36 mouse cellular contexts compared by ENCODE assay signal in the genomic region with DNA sequence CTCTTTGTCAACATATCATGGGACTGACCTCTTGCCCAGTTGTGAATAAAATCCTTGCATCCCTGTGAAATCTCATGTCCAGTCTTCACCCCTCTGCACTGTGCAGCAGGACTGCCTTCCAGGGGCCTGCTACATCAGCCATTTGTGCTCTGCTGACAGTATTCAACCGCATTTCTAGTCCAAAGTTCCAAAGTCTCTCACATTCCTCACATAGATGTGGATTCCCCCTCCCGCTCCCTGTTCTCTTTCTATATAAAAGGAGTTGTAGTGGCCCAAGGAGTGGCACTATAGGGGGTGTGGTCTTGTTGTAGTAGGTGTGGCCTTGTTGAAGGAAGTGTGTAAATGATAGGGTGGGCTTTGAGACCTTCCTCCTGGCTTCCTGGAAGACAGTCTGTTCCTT. TPM values are rescaled to one million over a fixed set of nuclear protein-coding genes. Genes with fewer than 3 reads are reported as not detected.
DNase-seq lines count a peak whose midpoint lies in the region; ATAC-seq lines count a peak whose summit lies in the region.
"Had no signal": no experiment of that assay in that cellular context is flagged by ENCODE, and none has a peak within 500 bp of the region (broad histone marks: within the 10 kb centered on the region; RNA-seq: fewer than 3 reads in every experiment).

No protein-coding gene starts in this region.

- no peaks in the 10 kb centered on the region for H3K36me3 ChIP-seq in kidney, embryonic 15.5 days
- H3K36me3 ChIP-seq: embryonic facial prominence, embryonic 12.5 days; forebrain, embryonic 15.5 days; hindbrain, embryonic 10.5 days; hindbrain, embryonic 15.5 days; limb, embryonic 10.5 days; limb, embryonic 15.5 days; liver, embryonic 13.5 days; midbrain, embryonic 10.5 days; midbrain, embryonic 15.5 days; neural tube, embryonic 12.5 days had no signal

- DNase-seq in kidney, adult 18-20 months = peak; percentile 19
- peak; percentile 55 for DNase-seq in ZHBTc4 (ENCODE audit: low read depth, low spot score)
- peak; percentile 25 to 45 for DNase-seq in kidney, adult 8-10 months
- peak; percentile 31 for DNase-seq in yolk sac, embryonic 10.5 days (ENCODE audit: low spot score)
- no peak for DNase-seq in frontal cortex, postnatal 36 days (ENCODE audit: low spot score in 2 of 2)
- no peak for DNase-seq in thymus, postnatal 36 days
- DNase-seq: adrenal gland, postnatal 10 days; cerebellum, adult 11 months; cerebellum, adult 9-10 months; cerebellum, postnatal 36 days; heart, postnatal 14 days; layer of hippocampus, postnatal 36 days; liver, embryonic 13.5 days; lung, adult 18-20 months; lung, postnatal 10 days; right cerebral cortex, adult 18-20 months; right cerebral cortex, postnatal 4 days; thymus, adult 2 months; thymus, postnatal 4 days had no signal

- no peaks in the 10 kb centered on the region for H3K27me3 ChIP-seq in kidney, embryonic 15.5 days
- H3K27me3 ChIP-seq: embryonic facial prominence, embryonic 12.5 days; forebrain, embryonic 15.5 days; hindbrain, embryonic 15.5 days; limb, embryonic 15.5 days; liver, embryonic 13.5 days; midbrain, embryonic 15.5 days; neural tube, embryonic 12.5 days had no signal

- no peak overlapping the region for H3K9ac ChIP-seq in kidney, embryonic 15.5 days
- H3K9ac ChIP-seq: embryonic facial prominence, embryonic 12.5 days; forebrain, embryonic 15.5 days; hindbrain, embryonic 15.5 days; limb, embryonic 15.5 days; liver, embryonic 13.5 days; midbrain, embryonic 15.5 days; neural tube, embryonic 12.5 days had no signal

- H3K9me3 ChIP-seq in kidney, embryonic 15.5 days (replicated peaks) = no peaks in the 10 kb centered on the region
- H3K9me3 ChIP-seq: embryonic facial prominence, embryonic 12.5 days; forebrain, embryonic 15.5 days; hindbrain, embryonic 10.5 days; hindbrain, embryonic 15.5 days; limb, embryonic 10.5 days; limb, embryonic 15.5 days; liver, embryonic 13.5 days; midbrain, embryonic 10.5 days; midbrain, embryonic 15.5 days; neural tube, embryonic 12.5 days had no signal

- no peak overlapping the region for H3K27ac ChIP-seq in kidney, embryonic 15.5 days
- H3K27ac ChIP-seq: embryonic facial prominence, embryonic 12.5 days; forebrain, embryonic 15.5 days; hindbrain, embryonic 10.5 days; hindbrain, embryonic 15.5 days; limb, embryonic 10.5 days; limb, embryonic 15.5 days; liver, embryonic 13.5 days; midbrain, embryonic 10.5 days; midbrain, embryonic 15.5 days; neural tube, embryonic 12.5 days; stomach, postnatal 0 days had no signal

- H3K4me1 ChIP-seq in kidney, embryonic 15.5 days = no peaks in the 10 kb centered on the region
- H3K4me1 ChIP-seq: embryonic facial prominence, embryonic 12.5 days; forebrain, embryonic 15.5 days; hindbrain, embryonic 10.5 days; hindbrain, embryonic 15.5 days; limb, embryonic 10.5 days; limb, embryonic 15.5 days; liver, embryonic 13.5 days; midbrain, embryonic 10.5 days; midbrain, embryonic 15.5 days; neural tube, embryonic 12.5 days had no signal

- no peak overlapping the region for H3K4me3 ChIP-seq in kidney, embryonic 15.5 days (replicated peaks)
- H3K4me3 ChIP-seq: embryonic facial prominence, embryonic 12.5 days; forebrain, embryonic 15.5 days; hindbrain, embryonic 10.5 days; hindbrain, embryonic 15.5 days; limb, embryonic 10.5 days; limb, embryonic 15.5 days; liver, embryonic 13.5 days; midbrain, embryonic 10.5 days; midbrain, embryonic 15.5 days; myocyte; neural tube, embryonic 12.5 days had no signal

- 65% methylated on average over 2 of the region's 2 CpGs for WGBS in kidney, embryonic 15.5 days

- no peak for ATAC-seq in kidney, embryonic 15.5 days (replicated peaks; ENCODE audit: low FRiP score)
- ATAC-seq: forebrain, embryonic 15.5 days; inflammation-experienced regulatory T-cells, adult 6 months; midbrain, embryonic 15.5 days had no signal

- no peak overlapping the region for H3K4me2 ChIP-seq in kidney, embryonic 15.5 days
- H3K4me2 ChIP-seq: embryonic facial prominence, embryonic 12.5 days; forebrain, embryonic 15.5 days; hindbrain, embryonic 15.5 days; limb, embryonic 15.5 days; liver, embryonic 13.5 days; midbrain, embryonic 15.5 days; neural tube, embryonic 12.5 days had no signal

RNA-seq across cellular contexts. Expression of a gene that starts 5.0 kb away (rescaled TPM):
- 0.12 and 0.23 TPM in 2 replicates for polyA plus RNA-seq in kidney, embryonic 15.5 days (2015; fragmentation: Nextera tagmentation; extraction: Ambion mirVana)
- polyA plus RNA-seq: forebrain, embryonic 15.5 days; heart, embryonic 14.5 days; hindbrain, embryonic 10.5 days; liver, embryonic 13.5 days; midbrain, embryonic 10.5 days; neural tube, embryonic 12.5 days had no signal

RNA-seq across cellular contexts. Expression of a gene that starts 8.2 kb away (rescaled TPM):
- not detected in 2 replicates for polyA plus RNA-seq in kidney, embryonic 15.5 days (2015; fragmentation: Nextera tagmentation; extraction: Ambion mirVana)
- polyA plus RNA-seq: embryonic facial prominence, embryonic 12.5 days; forebrain, embryonic 15.5 days; frontal cortex, adult 2 months; heart, embryonic 14.5 days; hindbrain, embryonic 10.5 days; hindbrain, embryonic 15.5 days; inflammation-experienced regulatory T-cells, adult 6 months; large intestine, adult 2 months; limb, embryonic 10.5 days; limb, embryonic 15.5 days; liver, embryonic 13.5 days; midbrain, embryonic 10.5 days; midbrain, embryonic 15.5 days; myocyte; neural tube, embryonic 12.5 days; spleen, adult 2 months; stomach, postnatal 0 days; thymus, adult 2 months had no signal

RNA-seq across cellular contexts. Expression of a gene that starts 29.2 kb away (rescaled TPM):
- not detected in 2 replicates for polyA plus RNA-seq in kidney, embryonic 15.5 days (2015; fragmentation: Nextera tagmentation; extraction: Ambion mirVana)
- polyA plus RNA-seq: embryonic facial prominence, embryonic 12.5 days; forebrain, embryonic 15.5 days; frontal cortex, adult 2 months; heart, embryonic 14.5 days; hindbrain, embryonic 10.5 days; hindbrain, embryonic 15.5 days; inflammation-experienced regulatory T-cells, adult 6 months; large intestine, adult 2 months; limb, embryonic 10.5 days; limb, embryonic 15.5 days; liver, embryonic 13.5 days; midbrain, embryonic 10.5 days; midbrain, embryonic 15.5 days; myocyte; neural tube, embryonic 12.5 days; spleen, adult 2 months; stomach, postnatal 0 days; thymus, adult 2 months had no signal

RNA-seq across cellular contexts. Expression of a gene that starts 52.2 kb away (rescaled TPM):
- polyA plus RNA-seq in kidney, embryonic 15.5 days (2015; fragmentation: Nextera tagmentation; extraction: Ambion mirVana) = 0.08 and 0.19 TPM in 2 replicates
- polyA plus RNA-seq: embryonic facial prominence, embryonic 12.5 days; frontal cortex, adult 2 months; hindbrain, embryonic 10.5 days; hindbrain, embryonic 15.5 days; limb, embryonic 10.5 days; midbrain, embryonic 10.5 days; midbrain, embryonic 15.5 days; neural tube, embryonic 12.5 days had no signal

RNA-seq across cellular contexts. Expression of a gene that starts 57.8 kb away (rescaled TPM):
- polyA plus RNA-seq in kidney, embryonic 15.5 days (2015; fragmentation: Nextera tagmentation; extraction: Ambion mirVana) = not detected in 2 replicates
- polyA plus RNA-seq: embryonic facial prominence, embryonic 12.5 days; forebrain, embryonic 15.5 days; frontal cortex, adult 2 months; heart, embryonic 14.5 days; hindbrain, embryonic 10.5 days; hindbrain, embryonic 15.5 days; limb, embryonic 10.5 days; limb, embryonic 15.5 days; liver, embryonic 13.5 days; midbrain, embryonic 10.5 days; midbrain, embryonic 15.5 days; myocyte; neural tube, embryonic 12.5 days had no signal

Comparison
In these comparisons a context has a peak if more than half of its experiments do, and no peak if none do; other contexts are left out.
1. DNase-seq: peak in kidney, adult 18-20 months (single experiment), ZHBTc4 (single experiment), kidney, adult 8-10 months (2 of 2) and yolk sac, embryonic 10.5 days (single experiment); none in frontal cortex, postnatal 36 days (0 of 2) and thymus, postnatal 36 days (0 of 2).